Comparison of ENCODE assay signal across 15 mouse cellular contexts in genomic region chr7:109627851-109628250, GRCm38 (mm10).
"Had no signal": no experiment of that assay in that cellular context is flagged by ENCODE, and none has a peak within 500 bp of the region (broad histone marks: within the 10 kb centered on the region; RNA-seq: fewer than 3 reads in every experiment).

No protein-coding gene starts in this region.

- H3K9me3 ChIP-seq: limb, embryonic 13.5 days; liver, embryonic 15.5 days; midbrain, embryonic 15.5 days; neural tube, embryonic 12.5 days; stomach, embryonic 15.5 days had no signal

- H3K4me1 ChIP-seq: midbrain, embryonic 15.5 days; neural tube, embryonic 12.5 days had no signal

- H3K4me3 ChIP-seq: limb, embryonic 13.5 days; liver, embryonic 15.5 days; midbrain, embryonic 15.5 days; neural tube, embryonic 12.5 days; stomach, embryonic 15.5 days had no signal

- H3K9ac ChIP-seq: limb, embryonic 13.5 days; liver, embryonic 15.5 days; lung, embryonic 14.5 days; midbrain, embryonic 15.5 days; neural tube, embryonic 12.5 days; stomach, embryonic 15.5 days had no signal

- H3K27me3 ChIP-seq: limb, embryonic 13.5 days; liver, embryonic 15.5 days; midbrain, embryonic 15.5 days; neural tube, embryonic 12.5 days; stomach, embryonic 15.5 days had no signal

- H3K36me3 ChIP-seq: limb, embryonic 13.5 days; liver, embryonic 15.5 days; midbrain, embryonic 15.5 days; neural tube, embryonic 12.5 days; stomach, embryonic 15.5 days had no signal

- H3K27ac ChIP-seq: limb, embryonic 13.5 days; midbrain, embryonic 15.5 days; neural tube, embryonic 12.5 days; stomach, embryonic 15.5 days had no signal

- DNase-seq: kidney, adult 8-10 months; kidney, postnatal 25 days; left cerebral cortex, postnatal 4 days; lung, embryonic 14.5 days; lung, postnatal 10 days; lung, postnatal 4 days; retina, postnatal 1 day; right cerebral cortex, postnatal 4 days; thymus, adult 18-20 months; thymus, postnatal 36 days had no signal
